Mouse (Mus musculus) left cerebral cortex, adult 8-10 months (tissue): ENCODE measurements around the gene F830045P16Rik. TPM values are rescaled to one million over a fixed set of nuclear protein-coding genes. Genes with fewer than 3 reads are reported as not detected.
"Not testable (repeated sequence)": the region's sequence is repeated elsewhere in the genome, so short reads cannot be mapped to it uniquely, and the experiment has no call there.

ENCODE experiments used
- DNase-seq, 2 experiments: peaks; one replicate each; pipeline ENCODE4 v3.0.0; 2022; ENCODE audit warnings: low spot score in 2 of 2
- total RNA-seq, 4 experiments: library from RNA; stranded (reverse); gene quantifications; 2 replicates each; pipeline ENCODE4 v1.2.4; 2022

F830045P16Rik gene
- total RNA-seq, 4 experiments from 2014 or later: 0.73 to 1.4 (median 1.1) TPM

GRCm38 (mm10) chr2:129545596-129545995 is 9.2 kb upstream of the F830045P16Rik start:
- DNase-seq: no peak

- DNase-seq: no peak
These were observed 8.5 kb upstream of the F830045P16Rik start for GRCm38 (mm10) chr2:129544919-129545318.

GRCm38 (mm10) chr2:129544448-129544847 is 8.0 kb upstream of the F830045P16Rik start:
- no peak for DNase-seq

GRCm38 (mm10) chr2:129540036-129540435 is 3.6 kb upstream of the F830045P16Rik start:
- DNase-seq: peak in 1 of 2 experiments; percentile 2

- DNase-seq: no peak
These were observed 2.8 kb upstream of the F830045P16Rik start for GRCm38 (mm10) chr2:129539175-129539574.

- DNase-seq: no peak
These were observed 1.5 kb upstream of the F830045P16Rik start for GRCm38 (mm10) chr2:129537926-129538325.

GRCm38 (mm10) chr2:129537360-129537759 is 958 bp upstream of the F830045P16Rik start:
- DNase-seq: no peak

- no peak for DNase-seq
These were observed 524 bp upstream of the F830045P16Rik start for GRCm38 (mm10) chr2:129536926-129537325.

GRCm38 (mm10) chr2:129534886-129535591 is 1.4 kb downstream of the F830045P16Rik start:
- DNase-seq: no peak

GRCm38 (mm10) chr2:129531890-129532289 is 4.5 kb downstream of the F830045P16Rik start:
- DNase-seq: no peak

GRCm38 (mm10) chr2:129531102-129531501 is 5.3 kb downstream of the F830045P16Rik start:
- no peak for DNase-seq

GRCm38 (mm10) chr2:129529297-129530209 is 6.8 kb downstream of the F830045P16Rik start:
- peak in 1 of 2 experiments; percentile 52 for DNase-seq

- no peak for DNase-seq
These were observed 8.5 kb downstream of the F830045P16Rik start for GRCm38 (mm10) chr2:129527916-129528315.

- DNase-seq: no peak
These were observed 10.1 kb downstream of the F830045P16Rik start for GRCm38 (mm10) chr2:129526322-129526721.

GRCm38 (mm10) chr2:129525644-129526043 is 10.8 kb downstream of the F830045P16Rik start:
- DNase-seq: no peak

- no peak for DNase-seq
These were observed 17.9 kb downstream of the F830045P16Rik start for GRCm38 (mm10) chr2:129518526-129518925.

GRCm38 (mm10) chr2:129514923-129515920 is 21.2 kb downstream of the F830045P16Rik start:
- DNase-seq: no peak

GRCm38 (mm10) chr2:129514401-129514667 is 22.1 kb downstream of the F830045P16Rik start:
- DNase-seq: no peak

GRCm38 (mm10) chr2:129513546-129514400 is 22.6 kb downstream of the F830045P16Rik start:
- no peak for DNase-seq

GRCm38 (mm10) chr2:129512147-129512546 is 24.3 kb downstream of the F830045P16Rik start:
- not testable (repeated sequence) for DNase-seq
